Mouse (Mus musculus) liver, adult 2 months (tissue): ENCODE measurements around the gene Cacnb4. TPM values are rescaled to one million over a fixed set of nuclear protein-coding genes. Genes with fewer than 3 reads are reported as not detected.

ENCODE experiments used
- DNase-seq: peaks from one replicate; pipeline ENCODE4 v3.0.0-alpha.2; 2011; ENCODE audit warnings: low read depth, low spot score; ENCODE audit errors: extremely low read depth
- H3K27ac ChIP-seq: fragments of 200-500 bp; replicated peaks from 2 replicates; pipeline ENCODE4 v1.5.1; 2012; ENCODE audit warnings: low read depth, mild to moderate bottlenecking, control low read depth, inconsistent platforms, low read length; ENCODE audit not compliant: insufficient read depth
- H3K27me3 ChIP-seq: fragments of 200-500 bp; 2 replicates; pipeline ENCODE4 v1.6.1; 2012; ENCODE audit warnings: mild to moderate bottlenecking, moderate library complexity, low read length, inconsistent platforms; ENCODE audit not compliant: control insufficient read depth, insufficient read depth
- H3K36me3 ChIP-seq: fragments of 200-500 bp; 2 replicates; pipeline ENCODE4 v1.6.1; 2012; ENCODE audit warnings: low read length, inconsistent platforms; ENCODE audit not compliant: control insufficient read depth, insufficient read depth
- H3K4me1 ChIP-seq: fragments of 200-500 bp; 2 replicates; pipeline ENCODE4 v1.6.1; 2011; ENCODE audit warnings: low read length; ENCODE audit not compliant: control insufficient read depth, insufficient read depth
- H3K4me3 ChIP-seq: fragments of 200-500 bp; 2 replicates; pipeline ENCODE4 v1.5.1; 2011; ENCODE audit warnings: low read depth, mild to moderate bottlenecking, control low read depth, low read length, moderate library complexity; ENCODE audit not compliant: insufficient read depth
- H3K79me2 ChIP-seq: fragments of 200-500 bp; 2 replicates; pipeline ENCODE4 v1.6.1; 2012; ENCODE audit warnings: inconsistent platforms, mild to moderate bottlenecking, low read length, moderate library complexity; ENCODE audit not compliant: control insufficient read depth, insufficient read depth
- H3K9ac ChIP-seq: fragments of 200-500 bp; 2 replicates; pipeline ENCODE4 v1.6.1; 2012; ENCODE audit warnings: low read depth, mild to moderate bottlenecking, control low read depth, inconsistent platforms, low read length
- CTCF ChIP-seq: fragments of 200-500 bp; IDR thresholded peaks from 2 replicates; pipeline ENCODE4 v1.5.1; 2011; ENCODE audit warnings: low read depth, low read length, control low read depth
- POLR2A ChIP-seq: fragments of 200-500 bp; IDR thresholded peaks from 2 replicates; pipeline ENCODE4 v1.6.1; 2011; ENCODE audit warnings: low read length, control low read depth; ENCODE audit not compliant: insufficient read depth; ENCODE audit errors: extremely low read depth
- WGBS: fragments of 180-500 bp; shearing (Covaris S2); methylation state at CpG from one replicate; pipeline ENCODE4 v1.1.7; 2018; 5-methylcytosine and 5-hydroxymethylcytosine counted together
- polyA plus RNA-seq: library from polyadenylated mRNA; depleted of rRNA; stranded (reverse); fragments of >200 nt; gene quantifications from 2 replicates; pipeline ENCODE4 v1.2.3, GENCODE M21; 2012
- total RNA-seq: library from RNA; depleted of rRNA; stranded (reverse); fragments of >200 nt; gene quantifications from 2 replicates; pipeline ENCODE4 v1.2.3, GENCODE M21; 2014

The Cacnb4 gene
- total and polyA plus RNA-seq, 2 experiments, result 0.01 TPM; not detected in 1

DNA sequence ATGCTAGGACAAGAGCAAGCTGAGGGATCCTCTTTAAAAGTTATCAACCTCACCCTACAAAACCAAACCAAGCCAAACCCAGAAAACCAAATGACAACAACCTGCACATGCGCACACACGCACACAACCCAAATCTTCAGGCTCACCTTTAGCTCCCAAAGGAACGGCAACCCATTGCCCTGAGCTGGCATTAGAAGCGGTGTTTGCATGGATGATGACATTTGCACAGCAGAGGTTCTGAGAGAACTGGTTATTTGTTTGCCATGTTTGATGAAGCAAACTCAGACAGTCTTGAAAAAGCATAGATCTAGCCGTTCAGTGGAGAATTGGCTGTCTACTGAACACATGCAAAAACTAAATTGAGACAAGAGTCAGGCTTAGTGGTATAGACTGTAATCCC lies 198.1 kb downstream of the Cacnb4 start:
- WGBS, result 29% methylated on average over 5 of the region's 5 CpGs
- Histone ChIP-seq H3K27me3 (no peaks in the 10 kb centered on the region), H3K79me2 (no peaks in the 10 kb centered on the region), H3K9ac (no peak overlapping the region), H3K4me3 (no peak overlapping the region), H3K36me3 (no peaks in the 10 kb centered on the region), H3K4me1 (peaks cover 16% of the 10 kb centered on the region), H3K27ac (peak overlapping the region; percentile 17; the same call in 1 of the 2 replicates)
- no peak for TF ChIP-seq POLR2A
- TF ChIP-seq CTCF, result no peak
- peak; percentile 82 for DNase-seq

DNA sequence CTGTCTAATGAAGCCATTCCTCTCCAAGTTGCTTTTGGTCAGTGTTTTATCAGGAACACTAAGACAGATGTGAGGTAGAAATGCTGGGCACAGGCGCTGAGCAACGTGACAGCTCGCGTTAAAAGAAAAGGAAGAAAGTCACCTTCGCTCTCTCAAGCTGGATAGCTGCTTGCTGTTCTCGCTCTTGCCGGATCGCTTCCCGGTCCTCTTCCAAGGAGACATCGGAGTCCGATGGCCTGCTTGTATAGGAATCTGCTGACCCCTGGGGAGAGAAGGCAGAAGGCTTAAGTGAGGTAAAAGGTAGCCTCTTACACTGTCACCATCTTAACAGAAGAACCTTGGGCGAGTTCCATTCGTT lies 199.1 kb downstream of the Cacnb4 start:
- WGBS, result 95% methylated on average over 13 of the region's 13 CpGs
- no peaks in the 10 kb centered on the region for H3K36me3 ChIP-seq
- peaks cover 16% of the 10 kb centered on the region for H3K4me1 ChIP-seq
- H3K9ac ChIP-seq, result no peak overlapping the region
- H3K4me3 ChIP-seq, result no peak overlapping the region
- no peaks in the 10 kb centered on the region for H3K79me2 ChIP-seq
- H3K27ac ChIP-seq, result peak overlapping the region; percentile 66
- no peaks in the 10 kb centered on the region for H3K27me3 ChIP-seq
- DNase-seq, result no peak
- TF ChIP-seq POLR2A (no peak), CTCF (no peak)

DNA sequence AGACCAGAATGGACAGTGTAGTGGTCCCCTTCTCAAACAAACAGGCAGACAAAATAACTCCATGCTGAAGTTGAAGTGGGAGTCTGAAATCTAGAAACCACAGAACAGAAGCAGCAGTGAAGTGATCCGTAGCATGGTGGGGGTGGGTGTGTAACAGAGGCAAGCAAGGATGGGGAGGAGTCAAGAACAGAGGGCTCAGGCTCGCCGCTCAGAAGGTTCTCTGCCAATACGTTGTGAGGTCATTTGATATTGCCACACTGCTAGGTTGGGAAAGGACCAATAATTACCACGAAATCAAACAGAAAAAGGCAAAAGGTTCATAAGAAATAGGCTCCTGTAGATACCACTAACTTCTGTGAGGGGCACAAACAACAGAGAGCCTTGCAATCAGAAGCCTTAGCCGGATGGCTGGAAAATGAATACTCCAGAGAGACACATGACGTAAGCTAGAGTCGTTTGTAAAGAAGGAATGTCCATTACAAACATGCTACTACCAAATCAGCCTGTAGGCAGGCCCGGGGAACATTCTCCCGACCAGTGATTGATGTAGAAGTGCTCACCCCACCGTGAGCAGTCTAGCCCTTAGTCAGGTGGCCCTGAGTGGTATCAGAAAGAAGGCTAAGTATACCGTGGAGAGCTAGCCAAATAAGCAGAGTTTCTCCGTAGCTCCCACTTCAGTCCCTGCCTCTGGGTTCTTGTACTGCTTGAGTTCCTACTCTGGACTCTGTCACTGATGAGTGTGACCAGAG lies 199.7 kb downstream of the Cacnb4 start:
- peak; percentile 87 for DNase-seq
- H3K9ac ChIP-seq, result 0 out of 2 replicates have a peak overlapping the region, but pooled peaks have one; percentile 11
- H3K79me2 ChIP-seq, result no peaks in the 10 kb centered on the region
- TF ChIP-seq POLR2A (no peak), CTCF (no peak)
- H3K4me3 ChIP-seq, result no peak overlapping the region
- H3K4me1 ChIP-seq, result peaks cover 16% of the 10 kb centered on the region
- 22% methylated on average over 13 of the region's 13 CpGs for WGBS
- H3K27me3 ChIP-seq, result no peaks in the 10 kb centered on the region
- H3K27ac ChIP-seq, result peak overlapping the region; percentile 66
- H3K36me3 ChIP-seq, result no peaks in the 10 kb centered on the region

DNA sequence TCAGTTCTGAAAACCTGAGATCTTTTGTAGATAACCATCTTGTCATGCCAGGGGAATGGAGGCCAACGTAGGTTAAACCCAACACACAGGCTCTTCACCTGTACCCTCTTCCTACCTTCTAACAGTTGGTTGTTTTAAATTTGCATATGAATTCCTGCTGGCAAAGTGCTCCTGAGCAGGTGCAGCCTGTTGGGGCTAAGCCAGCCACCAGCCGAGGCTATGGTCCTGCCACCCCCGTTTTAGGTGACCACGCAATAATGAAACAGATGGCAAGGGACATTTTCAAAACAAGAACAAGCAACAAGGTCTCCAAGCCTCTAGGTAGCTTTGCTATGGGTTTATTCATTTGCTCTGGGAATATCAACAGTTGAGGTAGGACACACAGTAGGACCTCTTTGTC lies 200.8 kb downstream of the Cacnb4 start:
- Histone ChIP-seq H3K27ac (no peak overlapping the region), H3K36me3 (no peaks in the 10 kb centered on the region), H3K79me2 (no peaks in the 10 kb centered on the region), H3K4me1 (peaks cover 17% of the 10 kb centered on the region), H3K4me3 (no peak overlapping the region), H3K9ac (no peak overlapping the region), H3K27me3 (no peaks in the 10 kb centered on the region)
- WGBS, result 94% methylated on average over 4 of the region's 4 CpGs
- no peak for TF ChIP-seq POLR2A
- TF ChIP-seq CTCF, result no peak
- no peak for DNase-seq

DNA sequence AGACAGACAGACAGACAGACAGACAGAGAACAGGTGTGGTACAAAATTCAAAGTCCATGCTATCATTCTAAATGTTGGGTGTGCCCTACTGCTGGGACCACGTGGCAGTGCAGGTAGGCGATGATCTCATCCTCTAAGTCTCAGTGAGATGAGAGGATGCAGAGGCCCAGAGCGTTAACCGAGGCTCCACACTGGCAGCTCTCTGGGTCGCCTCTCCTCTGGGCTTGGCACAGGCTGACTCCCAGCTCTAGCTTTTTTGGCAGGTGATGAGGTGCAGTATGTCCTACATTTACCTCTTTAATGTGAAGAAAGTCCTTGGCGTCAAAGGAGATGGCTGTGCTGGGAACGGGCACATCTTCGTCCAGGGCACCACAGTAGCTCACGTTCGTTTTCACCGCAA lies 202.1 kb downstream of the Cacnb4 start:
- 85% methylated on average over 11 of the region's 11 CpGs for WGBS

More for the DNA sequence above, 202.1 kb downstream of the Cacnb4 start:
- Histone ChIP-seq H3K9ac (no peak overlapping the region), H3K36me3 (no peaks in the 10 kb centered on the region), H3K27me3 (no peaks in the 10 kb centered on the region), H3K79me2 (no peaks in the 10 kb centered on the region), H3K4me1 (peaks cover 17% of the 10 kb centered on the region), H3K4me3 (no peak overlapping the region), H3K27ac (no peak overlapping the region)
- TF ChIP-seq CTCF, result no peak
- TF ChIP-seq POLR2A, result no peak
- no peak for DNase-seq
